Mouse (Mus musculus) CH12F3 (cell line): ENCODE results near the gene Tepsin.

Experiments used
- in situ Hi-C: fragments of 300-500 bp; cut with MboI; formaldehyde crosslinking; loops from 2 replicates; pipeline ENCODE4 v1.14.3; 2020; ENCODE audit warnings: low sequenced_read_pairs

Tepsin gene

GRCm38 (mm10) chr11:120098588-120099511, at the start of gene Tepsin, which contains the start of gene Ndufaf8:
Gene Tepsin (minus strand): TSS chr11:120098731.
Gene Ndufaf8 (plus strand): TSS chr11:120098928.
- in situ Hi-C loops = no loop called here

- in situ Hi-C loops = no loop called here
These were observed 45.4 kb upstream of the Tepsin start for GRCm38 (mm10) chr11:120143708-120144497.

DNA sequence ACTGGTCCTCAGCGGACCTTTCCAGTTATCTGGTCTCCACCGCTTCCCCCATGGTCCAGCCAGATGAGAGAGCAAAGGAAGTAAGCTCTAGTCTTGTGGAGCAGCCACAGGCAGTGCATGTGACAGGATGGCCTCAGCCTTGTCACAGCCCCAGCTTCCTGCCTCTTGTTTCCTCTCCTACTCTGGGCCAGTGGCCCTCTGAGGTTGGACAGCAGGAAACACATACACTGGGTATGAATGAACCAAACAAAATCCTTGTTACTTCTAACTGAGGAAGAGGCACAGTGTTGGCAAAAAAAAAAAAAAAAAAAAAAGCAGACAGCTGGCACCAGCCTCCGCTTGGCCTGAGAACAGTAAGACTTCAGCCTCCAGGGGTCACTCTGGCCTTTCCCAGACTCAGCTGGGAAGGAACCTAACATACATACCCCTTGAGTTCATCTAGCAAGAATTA, 44.1 kb upstream of the Tepsin start:
- in situ Hi-C loops = no loop called here

DNA sequence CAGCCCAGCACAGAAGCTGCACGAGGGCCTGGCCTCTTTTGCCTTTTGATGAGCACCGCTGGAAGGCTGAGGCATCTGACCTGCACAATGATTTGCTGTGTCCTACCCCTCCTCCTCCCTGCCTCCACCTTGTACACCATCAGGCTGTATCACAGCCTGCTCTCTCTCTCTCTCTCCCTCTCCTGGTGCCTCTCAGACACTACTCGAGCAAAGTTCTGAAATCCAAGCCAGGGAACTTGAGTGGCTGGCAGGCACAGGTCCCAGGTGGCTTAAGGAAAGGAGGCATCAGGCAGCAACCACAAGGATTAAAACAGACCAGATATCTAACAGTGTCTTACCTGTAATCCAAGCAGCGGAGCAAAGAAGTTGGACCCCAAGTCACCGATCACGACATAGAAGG, 41.7 kb upstream of the Tepsin start:
- in situ Hi-C loops = no loop called here

DNA sequence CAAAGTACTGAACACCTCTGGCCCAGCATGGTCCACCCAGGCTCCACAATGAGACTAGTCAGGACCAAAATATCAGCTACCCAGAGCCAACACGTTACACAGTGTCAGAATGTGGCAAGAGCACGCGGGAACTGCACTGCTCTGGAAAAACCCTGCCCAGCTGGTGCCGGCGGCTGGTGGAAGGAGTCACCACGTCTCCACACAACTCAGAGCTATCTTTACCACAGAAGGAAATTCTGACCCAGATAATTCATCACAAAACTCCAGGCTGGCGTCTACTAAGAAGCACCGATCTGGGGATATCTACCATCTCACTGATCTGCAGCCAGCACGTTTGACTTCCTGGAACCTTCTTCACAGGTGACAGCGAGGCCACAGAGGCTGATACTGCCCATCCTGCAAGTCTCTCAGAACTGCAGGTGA, 40.8 kb upstream of the Tepsin start:
- in situ Hi-C loops = no loop called here

GRCm38 (mm10) chr11:120137625-120138004, 39.1 kb upstream of the Tepsin start:
- in situ Hi-C loops = no loop called here

DNA sequence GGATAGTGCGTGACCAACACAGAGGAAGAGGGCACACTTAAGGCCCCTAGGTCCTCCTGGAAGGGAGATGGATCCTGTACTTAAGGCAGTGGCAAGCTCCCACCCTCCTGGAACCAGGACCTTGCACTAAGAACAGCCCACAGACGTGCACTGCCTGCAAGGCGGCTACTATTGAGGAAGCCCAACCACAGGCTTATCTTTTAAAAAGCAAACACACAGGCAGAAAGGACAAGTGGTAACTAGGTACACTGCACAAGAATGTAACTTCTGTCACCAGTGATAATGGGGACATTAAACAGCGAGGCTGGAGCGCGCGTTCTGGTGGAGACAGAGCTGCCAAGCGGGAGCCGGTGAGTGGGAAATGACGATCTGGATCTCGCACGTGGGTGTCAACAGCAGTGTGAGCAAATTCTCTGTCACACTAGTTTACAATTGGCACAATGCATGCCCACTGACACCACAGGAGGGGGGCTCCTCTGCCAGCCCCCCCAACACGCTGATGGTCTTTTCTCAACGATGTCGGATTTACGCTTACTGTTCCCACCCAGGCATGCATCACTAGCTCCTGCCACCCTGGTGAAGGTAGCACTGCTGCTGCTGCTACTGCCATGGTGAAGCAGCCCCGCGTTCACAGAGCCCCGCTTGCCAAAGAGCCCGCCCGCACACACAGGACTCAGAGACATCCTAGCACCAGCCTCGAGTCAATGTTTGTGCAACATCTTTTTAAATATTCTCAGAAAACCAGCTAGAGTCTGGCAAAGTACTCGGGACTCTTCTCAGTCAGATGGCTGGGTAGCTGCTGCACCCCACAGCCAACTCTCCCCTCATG, 38.5 kb upstream of the Tepsin start:
- in situ Hi-C loops = no loop called here

DNA sequence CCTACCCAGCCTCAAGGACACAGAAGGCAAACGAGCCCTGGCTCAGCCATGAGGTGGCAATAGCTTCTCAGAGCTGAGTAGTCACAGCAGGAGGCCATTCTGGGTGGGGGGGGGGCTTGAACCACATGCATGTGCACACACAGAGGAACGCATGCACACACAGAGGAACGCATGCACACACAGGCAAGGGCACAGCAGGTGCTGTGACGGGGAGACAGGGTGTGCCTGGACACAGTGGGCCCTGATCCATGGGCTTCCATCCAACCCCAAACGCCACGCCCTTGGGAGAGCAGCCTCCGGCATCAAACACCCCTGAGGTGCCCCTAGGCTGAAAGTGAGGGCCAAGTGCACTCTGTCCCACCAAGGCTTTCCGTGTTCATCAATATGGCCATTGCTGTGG, 37.7 kb upstream of the Tepsin start:
- in situ Hi-C loops = no loop called here

GRCm38 (mm10) chr11:120134847-120135530, 36.5 kb upstream of the Tepsin start:
- in situ Hi-C loops = no loop called here

DNA sequence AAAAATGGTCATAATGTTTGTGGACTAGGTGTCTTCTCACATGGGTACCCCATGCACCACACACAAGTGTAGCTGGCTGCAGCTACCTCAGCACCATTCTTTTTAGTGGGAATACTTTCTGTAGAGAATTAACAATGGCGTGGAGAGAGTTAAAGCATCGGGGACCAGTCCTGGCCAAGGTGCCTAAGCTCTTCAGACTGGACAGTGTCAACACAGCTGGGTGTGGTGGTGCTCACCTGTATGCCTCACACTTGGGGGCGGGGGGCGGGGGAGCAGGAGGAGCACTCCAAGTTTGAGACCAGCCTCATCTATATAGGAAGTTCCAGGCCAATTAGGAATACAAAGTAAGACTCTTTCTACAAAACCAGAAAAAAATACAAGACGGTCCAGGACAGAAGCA, 35.6 kb upstream of the Tepsin start:
- in situ Hi-C loops = no loop called here

DNA sequence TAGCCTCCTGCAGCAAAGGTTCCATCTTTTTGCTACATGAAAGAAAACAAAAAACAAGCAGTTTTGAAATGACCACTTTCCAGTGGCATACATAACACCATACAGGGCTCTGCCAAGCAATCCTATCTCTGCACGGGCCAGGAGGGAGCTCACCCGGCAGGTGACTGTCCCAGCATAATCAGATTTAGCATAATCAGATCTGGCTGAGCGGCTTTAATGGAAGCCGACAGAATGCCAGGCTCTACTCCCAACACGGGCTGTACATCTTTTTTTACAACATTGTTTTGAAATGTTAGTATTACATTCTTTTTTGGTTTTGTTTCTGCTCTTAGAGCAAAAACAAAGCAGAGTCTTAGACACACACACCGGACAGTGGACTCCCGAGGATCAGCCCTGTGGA, 30.8 kb upstream of the Tepsin start:
- in situ Hi-C loops = no loop called here

DNA sequence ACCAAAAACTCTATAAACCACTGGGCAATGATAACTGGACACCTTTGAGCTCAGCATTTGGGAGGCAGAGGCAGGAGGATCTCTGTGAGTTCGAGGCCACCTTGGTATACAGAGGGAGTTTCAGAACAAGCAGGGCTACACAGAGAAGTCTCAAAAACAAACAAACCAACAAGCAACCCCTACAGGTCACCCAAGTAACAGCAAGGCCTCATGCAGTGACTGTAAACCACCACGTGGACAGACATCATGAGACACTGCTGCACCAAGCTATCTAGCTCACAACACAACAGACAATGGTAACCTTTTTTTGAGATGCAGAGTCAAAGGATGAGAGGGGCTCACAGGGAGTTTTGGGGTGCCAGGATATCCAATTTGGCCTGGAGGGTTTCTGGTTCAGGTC, 28.3 kb upstream of the Tepsin start:
- in situ Hi-C loops = no loop called here

- in situ Hi-C loops = no loop called here
These were observed 23.6 kb upstream of the Tepsin start for GRCm38 (mm10) chr11:120122126-120122525.

DNA sequence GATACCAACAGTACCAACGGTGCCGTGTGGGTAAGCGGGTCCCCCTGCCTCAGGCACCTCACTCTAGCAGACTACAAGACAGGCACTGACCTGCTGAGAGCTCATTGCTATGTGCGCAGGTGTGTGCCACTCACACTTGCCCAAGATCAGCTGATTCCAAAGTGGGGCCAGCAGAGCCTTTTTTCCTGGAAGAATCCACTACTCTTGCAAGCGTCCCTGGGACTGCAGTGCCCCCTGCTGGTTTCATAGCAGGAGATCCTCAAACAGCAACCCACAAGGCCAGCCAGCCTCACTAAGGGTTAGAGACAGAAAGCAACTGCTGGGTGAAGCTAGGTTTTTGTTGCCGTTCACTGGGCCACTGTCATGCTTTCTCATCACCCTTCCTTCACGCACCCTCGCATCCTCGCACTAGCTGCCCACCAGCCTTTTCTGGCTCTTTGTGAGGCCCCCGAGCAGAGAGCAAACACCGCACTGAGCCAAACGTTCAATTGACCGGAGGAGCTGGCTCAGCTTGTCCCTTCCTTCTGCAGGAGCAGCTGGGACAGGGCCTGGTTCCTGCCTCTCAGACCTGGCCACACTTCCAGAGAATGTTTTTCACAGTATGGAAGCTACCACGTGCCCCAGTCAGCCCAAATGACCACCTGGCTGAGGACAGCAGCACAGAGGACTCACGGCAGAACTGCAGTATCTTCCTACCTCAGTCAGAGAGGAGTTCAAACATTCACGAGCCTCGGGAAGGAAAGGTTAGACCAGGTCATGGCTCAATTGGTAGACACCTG, 22.3 kb upstream of the Tepsin start:
- in situ Hi-C loops = no loop called here

DNA sequence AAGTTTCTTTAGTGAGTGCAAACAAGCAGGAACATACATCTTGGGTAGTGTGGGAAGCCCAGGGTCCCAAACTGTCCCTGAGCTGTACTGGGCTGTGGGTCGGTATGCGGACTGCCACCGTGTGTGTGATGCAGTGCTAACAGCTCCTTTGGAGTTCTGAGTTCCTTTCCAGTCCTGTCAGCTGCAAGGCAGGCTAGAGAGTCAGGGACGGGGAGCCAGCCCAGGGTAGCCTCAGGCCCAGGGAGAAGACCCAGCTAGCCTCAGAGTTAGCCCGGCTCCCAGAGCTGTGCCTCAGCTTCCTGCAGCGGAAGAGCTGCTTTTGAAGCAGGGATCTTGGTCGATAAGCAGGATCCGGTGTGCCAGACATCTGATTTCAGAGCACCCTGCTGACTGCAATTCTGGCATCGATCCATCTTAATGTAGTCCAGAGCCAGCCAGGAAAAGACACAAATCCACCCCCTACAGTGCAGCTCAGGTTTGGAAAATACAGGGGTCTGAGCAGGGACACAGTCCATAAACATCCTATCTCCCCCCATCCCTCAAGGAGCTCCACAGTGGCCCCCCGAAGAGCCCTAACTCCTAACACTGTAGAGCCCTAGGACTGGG, 21.5 kb upstream of the Tepsin start:
- in situ Hi-C loops = no loop called here

DNA sequence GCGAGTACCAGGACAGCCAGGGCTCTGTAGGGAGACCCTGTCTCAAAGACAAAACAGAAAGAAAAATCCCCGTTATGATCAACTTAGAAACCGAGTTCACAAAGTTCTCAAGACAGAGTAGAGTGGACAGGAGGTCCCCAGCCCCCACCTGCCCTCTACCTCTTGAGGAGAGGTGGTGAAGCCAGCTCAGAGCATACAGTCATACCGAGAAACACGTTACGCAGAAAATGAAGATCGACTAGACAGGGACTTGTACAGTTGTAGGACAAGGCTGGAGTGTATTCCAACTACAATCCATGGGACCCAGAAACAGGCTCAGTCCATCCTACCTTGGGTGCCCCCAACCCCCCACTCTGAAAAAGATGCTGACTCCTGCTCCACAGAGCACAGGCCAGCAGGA, 20.6 kb upstream of the Tepsin start:
- in situ Hi-C loops = no loop called here

DNA sequence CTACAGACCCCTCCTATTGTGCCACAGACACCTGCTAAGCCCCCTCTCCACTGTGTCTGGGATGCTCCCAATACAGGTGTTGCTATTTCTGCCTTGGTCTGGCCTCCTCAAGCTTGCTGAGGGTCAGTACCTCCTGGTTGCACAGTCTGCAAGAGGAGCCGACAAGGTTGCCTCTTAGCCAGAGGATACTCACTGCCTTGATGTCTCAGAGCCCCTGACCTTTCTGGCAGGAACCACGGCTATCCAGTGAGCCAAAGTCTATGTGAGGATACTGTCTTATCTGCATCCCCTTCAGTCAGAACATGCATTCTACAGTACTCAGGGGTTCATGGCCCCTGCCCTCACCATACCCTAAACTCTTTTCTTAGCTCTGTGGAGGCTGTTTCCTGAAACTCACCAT, 19.1 kb upstream of the Tepsin start:
- in situ Hi-C loops = no loop called here

DNA sequence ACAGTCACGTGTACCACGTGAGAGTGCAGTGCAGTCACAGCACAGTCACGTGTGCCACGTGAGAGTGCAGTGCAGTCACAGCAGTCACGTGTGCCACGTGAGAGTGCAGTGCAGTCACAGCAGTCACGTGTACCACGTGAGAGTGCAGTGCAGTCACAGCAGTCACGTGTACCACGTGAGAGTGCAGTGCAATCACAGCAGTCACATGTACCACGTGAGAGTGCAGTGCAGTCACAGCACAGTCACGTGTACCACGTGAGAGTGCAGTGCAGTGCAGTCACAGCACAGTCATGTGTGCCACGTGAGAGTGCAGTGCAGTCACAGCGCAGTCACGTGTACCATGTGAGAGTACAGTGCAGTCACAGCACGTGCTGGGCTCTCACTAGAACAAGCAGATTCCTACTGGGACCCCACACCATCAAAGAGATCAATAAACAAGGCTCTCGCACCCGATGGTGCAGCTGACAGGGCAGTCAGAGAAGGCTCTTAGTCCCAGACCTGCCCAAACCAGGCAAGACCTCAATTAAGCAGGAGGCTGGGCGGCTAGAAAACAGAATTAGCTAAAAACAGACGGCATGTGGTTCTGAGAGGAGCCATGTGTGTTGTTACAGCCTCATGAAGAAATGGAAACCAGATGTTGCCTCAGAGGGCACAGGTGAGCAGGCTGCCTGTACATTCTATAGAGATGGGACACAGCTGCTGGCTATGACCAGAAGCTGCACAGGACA, 16.1 kb upstream of the Tepsin start:
- in situ Hi-C loops = no loop called here

- in situ Hi-C loops = no loop called here
These were observed 13.6 kb upstream of the Tepsin start for GRCm38 (mm10) chr11:120112136-120112535.
